9 mouse cellular contexts compared by ENCODE assay signal in the genomic region with DNA sequence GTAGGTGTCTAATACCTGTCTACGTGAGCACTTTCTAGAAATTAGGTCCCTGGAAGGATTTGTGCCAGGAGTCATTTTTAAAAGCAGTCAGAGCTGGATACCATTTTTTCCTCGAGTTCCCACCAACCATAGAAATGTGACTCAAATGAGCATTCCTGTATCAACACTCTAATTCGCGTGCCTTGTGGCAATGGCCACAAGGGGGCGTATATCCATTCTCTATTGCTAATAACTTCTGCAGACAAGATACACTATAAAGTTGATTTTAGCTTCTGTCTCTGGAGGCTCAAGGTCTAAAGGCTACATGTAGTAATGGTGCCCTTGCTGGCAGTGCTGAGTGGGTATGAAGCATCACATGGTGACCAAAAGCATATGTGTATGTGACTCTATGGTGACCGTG.
DNase-seq lines count a peak whose midpoint lies in the region; ATAC-seq and TF ChIP-seq lines count a peak whose summit lies in the region.
"Had no signal": no experiment of that assay in that cellular context is flagged by ENCODE, and none has a peak within 500 bp of the region (broad histone marks: within the 10 kb centered on the region; RNA-seq: fewer than 3 reads in every experiment).

No protein-coding gene starts in this region.

- no peaks in the 10 kb centered on the region for H3K4me1 ChIP-seq in liver, embryonic 12.5 days
- H3K4me1 ChIP-seq in forebrain, postnatal 0 days (ENCODE audit: insufficient read depth): no peaks in the 10 kb centered on the region
- H3K4me1 ChIP-seq: stomach, embryonic 15.5 days had no signal

- DNase-seq in cerebellum, adult 8-10 months: peak; percentile 10
- no peak for DNase-seq in cerebellum, adult 11 months
- peak; percentile 24 for DNase-seq in liver
- peak; percentile 35 for DNase-seq in adrenal gland, adult 2 months
- DNase-seq in forebrain, postnatal 0 days: no peak

- TF ChIP-seq CTCF in forebrain, postnatal 0 days (IDR thresholded peaks at IDR 0.05; ENCODE audit: low read depth): peak; percentile 56

- no peak overlapping the region for H3K4me2 ChIP-seq in liver, embryonic 12.5 days
- no peak overlapping the region for H3K4me2 ChIP-seq in forebrain, postnatal 0 days (ENCODE audit: low read depth)
- H3K4me2 ChIP-seq: stomach, embryonic 15.5 days had no signal

- H3K27ac ChIP-seq in liver, embryonic 12.5 days: no peak overlapping the region
- no peak overlapping the region for H3K27ac ChIP-seq in forebrain, postnatal 0 days (ENCODE audit: low read depth, low read length)
- H3K27ac ChIP-seq: stomach, embryonic 15.5 days had no signal

- no peaks in the 10 kb centered on the region for H3K36me3 ChIP-seq in liver, embryonic 12.5 days
- H3K36me3 ChIP-seq in forebrain, postnatal 0 days (ENCODE audit: insufficient read depth): no peaks in the 10 kb centered on the region
- H3K36me3 ChIP-seq: stomach, embryonic 15.5 days had no signal

- 33% methylated on average over 6 of the region's 6 CpGs for WGBS in liver, embryonic 12.5 days (ENCODE audit: insufficient replicate concordance)
- 57% methylated on average over 6 of the region's 6 CpGs for WGBS in forebrain, postnatal 0 days

- H3K9me3 ChIP-seq in liver, embryonic 12.5 days (replicated peaks): no peaks in the 10 kb centered on the region
- H3K9me3 ChIP-seq in forebrain, postnatal 0 days (ENCODE audit: low read length): no peaks in the 10 kb centered on the region
- H3K9me3 ChIP-seq: stomach, embryonic 15.5 days had no signal

- ATAC-seq in liver, embryonic 12.5 days: no peak
- no peak for ATAC-seq in forebrain, postnatal 0 days
- ATAC-seq in megakaryocyte progenitor cell, adult 5-6 weeks (replicated peaks; ENCODE audit: poor library complexity): peak; percentile 68; the same call in 1 of the 2 replicates
- ATAC-seq in granulocyte monocyte progenitor cell, adult 5-6 weeks (replicated peaks; ENCODE audit: poor library complexity, severe bottlenecking): no peak

- no peak overlapping the region for H3K9ac ChIP-seq in liver, embryonic 12.5 days
- H3K9ac ChIP-seq in forebrain, postnatal 0 days: no peak overlapping the region
- H3K9ac ChIP-seq: stomach, embryonic 15.5 days had no signal

- no peak overlapping the region for H3K4me3 ChIP-seq in liver, embryonic 12.5 days
- H3K4me3 ChIP-seq in forebrain, postnatal 0 days (ENCODE audit: low read depth, low read length): no peak overlapping the region
- H3K4me3 ChIP-seq: stomach, embryonic 15.5 days had no signal

- H3K27me3 ChIP-seq in liver, embryonic 12.5 days (replicated peaks): no peaks in the 10 kb centered on the region
- no peaks in the 10 kb centered on the region for H3K27me3 ChIP-seq in forebrain, postnatal 0 days (ENCODE audit: insufficient read depth, low read length)
- H3K27me3 ChIP-seq: stomach, embryonic 15.5 days had no signal

Comparison
In these comparisons a context has a peak if more than half of its experiments do, and no peak if none do; other contexts are left out.
1. DNase-seq: peak in cerebellum, adult 8-10 months (single experiment), liver (single experiment) and adrenal gland, adult 2 months (single experiment); none in cerebellum, adult 11 months (single experiment) and forebrain, postnatal 0 days (single experiment).